Mouse (Mus musculus) cerebellum, adult 2 months (tissue): Measurements from ENCODE around the gene Lif.

Experiments
- CTCF ChIP-seq: fragments of 200-500 bp; IDR thresholded peaks from 2 replicates; pipeline ENCODE4 v1.5.1; 2011; ENCODE audit warnings: low read depth, mild to moderate bottlenecking, control low read depth, low read length, moderate library complexity, borderline replicate concordance; ENCODE audit not compliant: insufficient read depth
- POLR2A ChIP-seq: fragments of 200-500 bp; IDR thresholded peaks from 2 replicates; pipeline ENCODE4 v1.6.1; 2011; ENCODE audit warnings: low read length, control low read depth, borderline replicate concordance; ENCODE audit not compliant: insufficient read depth

DNA sequence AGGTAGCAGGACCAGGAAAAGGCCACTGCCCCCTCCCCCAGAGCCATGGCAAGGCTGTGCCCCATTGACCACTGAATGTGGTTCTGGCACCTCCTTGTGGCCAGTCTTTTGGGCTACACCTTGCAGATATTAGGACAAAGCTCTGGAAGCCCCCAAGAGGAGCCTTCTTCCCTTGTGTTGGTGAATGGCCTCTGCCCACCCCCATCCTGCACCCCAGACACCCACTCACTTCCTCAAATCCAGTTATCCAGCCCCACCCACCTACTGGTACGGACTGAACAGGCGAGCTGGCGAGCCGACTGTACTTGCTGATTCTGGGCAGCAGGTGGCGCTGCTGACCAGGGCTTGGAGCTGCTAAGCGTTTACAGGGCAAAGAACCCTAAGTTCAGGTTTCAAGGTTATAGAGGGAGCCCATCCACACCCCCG lies 1.3 kb downstream of the Lif start:
- TF ChIP-seq POLR2A (no peak), CTCF (peak; percentile 93)
